Mouse (Mus musculus): ENCODE data around the gene Pip4k2a.

DNA sequence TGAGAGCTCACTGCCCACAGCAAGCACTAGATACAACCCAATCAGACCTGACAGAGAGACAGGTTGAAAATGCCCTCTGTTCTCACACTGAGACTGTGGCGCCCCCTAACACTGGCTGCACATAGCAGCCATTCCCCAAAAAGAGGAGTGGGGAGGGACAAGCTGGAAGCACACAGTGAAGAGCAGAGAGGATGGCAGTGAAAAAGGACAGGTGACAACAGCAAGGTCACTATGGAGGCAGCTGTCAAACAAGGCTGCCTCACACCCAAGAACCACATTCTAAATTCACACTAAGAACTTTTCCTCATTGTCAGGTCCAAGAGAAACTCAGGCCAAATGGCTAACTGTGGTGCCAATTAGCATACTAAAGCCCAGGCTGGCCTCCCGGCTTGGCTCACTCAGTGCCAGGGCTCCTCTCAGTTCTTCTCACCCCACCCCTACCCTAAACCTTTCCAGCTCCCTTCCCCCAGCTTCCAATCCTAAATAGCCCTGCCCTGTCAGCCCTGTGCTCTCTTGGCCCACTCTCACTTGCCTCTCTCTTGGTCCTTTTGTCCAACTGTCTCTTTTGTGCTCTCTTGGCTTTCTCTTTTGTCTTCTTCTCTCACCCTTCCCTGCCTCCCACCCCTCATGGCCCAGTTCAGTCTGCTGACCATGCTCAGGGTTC, 91.4 kb downstream of the Pip4k2a start:
- TF ChIP-seq CTCF (IDR thresholded peaks at IDR 0.05; ENCODE audit: insufficient read depth, low read depth, low read length) (no peak), POLR2A (IDR thresholded peaks at IDR 0.05; ENCODE audit: insufficient read depth, low read depth, low read length) (no peak)
